Mouse (Mus musculus): ENCODE results near the gene Gspt2. TPM values are rescaled to one million over a fixed set of nuclear protein-coding genes. Genes with fewer than 3 reads are reported as not detected.
"Not testable (repeated sequence)": the region's sequence is repeated elsewhere in the genome, so short reads cannot be mapped to it uniquely, and the experiment has no call there.

Gspt2 gene
- polyA plus RNA-seq, 1 experiment = 14.6 TPM

DNA sequence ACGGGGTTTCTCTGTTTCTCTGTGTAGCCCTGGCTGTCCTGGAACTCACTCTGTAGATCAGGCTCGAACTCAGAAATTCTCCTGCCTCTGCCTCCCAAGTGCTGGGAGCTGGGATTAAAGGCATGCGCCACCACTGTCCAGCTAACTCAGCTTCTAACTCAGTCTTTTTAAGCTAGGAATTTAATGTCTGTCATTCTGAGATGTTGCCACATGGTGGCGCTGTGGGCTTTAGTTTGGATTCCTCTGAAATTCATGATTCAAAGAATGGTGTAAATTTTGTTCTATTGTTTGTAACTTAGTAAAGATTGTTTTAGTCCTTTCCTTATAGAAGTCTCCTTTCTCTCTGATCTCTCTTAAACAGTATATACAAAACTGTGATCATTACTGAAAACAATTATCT is 39.1 kb downstream of the Gspt2 start:
- Histone ChIP-seq H3K36me3 (ENCODE audit: control insufficient read depth, insufficient read depth, low read length, poor library complexity, severe bottlenecking) (no peaks in the 10 kb centered on the region), H3K9me3 (replicated peaks; ENCODE audit: control insufficient read depth, insufficient read depth, low read length, poor library complexity, severe bottlenecking) (no peaks in the 10 kb centered on the region), H3K4me1 (ENCODE audit: control insufficient read depth, insufficient read depth, low read length) (no peaks in the 10 kb centered on the region), H3K27ac (ENCODE audit: insufficient read depth, low read length) (no peak overlapping the region), H3K4me3 (ENCODE audit: low read depth, low read length) (no peak overlapping the region), H3K9ac (ENCODE audit: low read depth, poor library complexity, severe bottlenecking) (no peak overlapping the region), H3K27me3 (ENCODE audit: control insufficient read depth, insufficient read depth, low read length, poor library complexity, severe bottlenecking) (no peaks in the 10 kb centered on the region)
- TF ChIP-seq EP300 (IDR thresholded peaks at IDR 0.05; ENCODE audit: insufficient read depth, low read depth, low read length) (no peak), CTCF (IDR thresholded peaks at IDR 0.05; ENCODE audit: low read depth, low read length) (no peak), POLR2A (IDR thresholded peaks at IDR 0.05; ENCODE audit: insufficient read depth, low read length) (no peak)

DNA sequence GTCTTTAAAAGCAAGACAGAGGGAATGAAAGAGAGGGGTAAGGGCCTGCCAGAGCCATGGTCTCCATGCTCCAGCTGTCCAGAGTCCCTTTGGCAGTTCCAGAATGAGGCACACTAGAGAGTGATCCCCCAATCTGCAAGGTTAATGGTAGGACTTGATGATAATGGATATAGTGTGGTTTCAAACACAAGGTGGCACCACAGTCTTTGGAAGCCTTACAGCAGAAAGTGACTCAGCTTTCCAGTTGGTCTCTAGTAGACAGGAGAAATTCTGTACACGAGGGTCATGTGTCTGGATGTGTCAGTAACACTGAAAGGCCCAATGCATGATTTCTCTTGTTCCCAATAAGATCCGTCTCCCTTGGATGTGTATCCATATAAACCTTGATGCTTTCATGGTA is 45.7 kb downstream of the Gspt2 start:
- not testable (repeated sequence) for H3K4me1 ChIP-seq (ENCODE audit: control insufficient read depth, insufficient read depth, low read length); H3K27me3 ChIP-seq (ENCODE audit: control insufficient read depth, insufficient read depth, low read length, poor library complexity, severe bottlenecking); H3K9me3 ChIP-seq (replicated peaks; ENCODE audit: control insufficient read depth, insufficient read depth, low read length, poor library complexity, severe bottlenecking); H3K9ac ChIP-seq (ENCODE audit: low read depth, poor library complexity, severe bottlenecking); H3K36me3 ChIP-seq (ENCODE audit: control insufficient read depth, insufficient read depth, low read length, poor library complexity, severe bottlenecking); H3K27ac ChIP-seq (ENCODE audit: insufficient read depth, low read length); H3K4me3 ChIP-seq (ENCODE audit: low read depth, low read length)

DNA sequence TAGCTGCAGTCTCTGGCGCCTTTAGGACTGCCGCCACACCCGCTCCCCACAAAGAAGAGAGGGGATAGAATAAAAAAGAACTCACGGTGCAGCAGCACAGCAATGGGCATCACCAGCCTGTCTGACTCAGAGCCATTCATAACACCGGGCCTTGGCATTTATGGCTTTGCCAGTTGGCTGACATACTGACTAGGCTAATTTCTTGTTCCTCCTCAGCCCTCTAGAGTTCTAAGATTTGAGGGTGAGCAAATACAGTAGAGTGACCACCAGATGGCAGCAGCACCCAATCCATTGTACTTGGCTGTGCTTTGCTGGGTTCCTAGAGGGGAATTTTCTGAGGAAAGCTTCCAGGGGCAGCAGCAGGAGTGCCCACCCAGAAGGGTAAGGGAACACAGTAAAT is 53.7 kb downstream of the Gspt2 start:
- H3K4me3 ChIP-seq (ENCODE audit: low read depth, low read length); H3K9ac ChIP-seq (ENCODE audit: low read depth, poor library complexity, severe bottlenecking); H3K27me3 ChIP-seq (ENCODE audit: control insufficient read depth, insufficient read depth, low read length, poor library complexity, severe bottlenecking); H3K36me3 ChIP-seq (ENCODE audit: control insufficient read depth, insufficient read depth, low read length, poor library complexity, severe bottlenecking); H3K4me1 ChIP-seq (ENCODE audit: control insufficient read depth, insufficient read depth, low read length); H3K9me3 ChIP-seq (replicated peaks; ENCODE audit: control insufficient read depth, insufficient read depth, low read length, poor library complexity, severe bottlenecking); H3K27ac ChIP-seq (ENCODE audit: insufficient read depth, low read length): not testable (repeated sequence)

Other genes with a start within 250 kb of the Gspt2 start
- gene Maged1, start 93.9 kb upstream of the Gspt2 start, polyA plus RNA-seq (2011; ENCODE audit: insufficient read depth, insufficient read length, low read depth, missing spikeins) = 120 and 123 TPM in 2 replicates
- 4.1 and 4.9 TPM in 2 replicates for gene Zxdb, start 88.5 kb downstream of the Gspt2 start, polyA plus RNA-seq (2011; ENCODE audit: insufficient read depth, insufficient read length, low read depth, missing spikeins)